Mouse (Mus musculus): ENCODE results near the gene Bank1. TPM values are rescaled to one million over a fixed set of nuclear protein-coding genes. Genes with fewer than 3 reads are reported as not detected.

Bank1 gene
- polyA plus RNA-seq, 1 experiment from 2014 or later, result 0.36 TPM

DNA sequence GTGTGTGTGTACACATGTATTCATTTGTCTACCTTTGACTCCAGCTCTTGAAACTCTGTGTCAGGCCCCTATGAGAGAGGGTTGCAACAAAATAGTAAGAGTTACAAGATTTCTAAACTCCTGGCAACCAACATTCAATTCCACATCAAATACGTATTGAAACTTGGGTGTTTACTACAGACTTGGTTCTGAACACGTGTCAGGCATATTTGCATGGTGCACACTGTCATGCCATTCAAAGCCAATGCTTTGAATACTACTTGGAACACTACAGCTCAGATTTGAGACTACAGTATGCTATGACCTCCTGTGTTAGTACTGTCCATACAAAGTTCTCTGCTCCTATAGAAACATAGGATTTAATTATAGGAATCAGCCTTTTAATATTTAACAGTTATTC lies 38.0 kb downstream of the Bank1 start:
- no peak overlapping the region for H3K4me2 ChIP-seq (ENCODE audit: low read length)
- no peaks in the 10 kb centered on the region for H3K9me3 ChIP-seq (ENCODE audit: control insufficient read depth, low read length)
- WGBS, result 88% methylated on average over 2 of the region's 2 CpGs
- no peak overlapping the region for H3K4me3 ChIP-seq (ENCODE audit: low read length)
- no peaks in the 10 kb centered on the region for H3K27me3 ChIP-seq (replicated peaks; ENCODE audit: control insufficient read depth, insufficient read depth, low read length)
- ATAC-seq, result no peak
- H3K27ac ChIP-seq (ENCODE audit: low read depth, low read length), result no peak overlapping the region
- H3K9ac ChIP-seq (ENCODE audit: low read depth, low read length), result no peak overlapping the region
- H3K4me1 ChIP-seq (ENCODE audit: control insufficient read depth, insufficient read depth, low read depth, low read length), result no peaks in the 10 kb centered on the region
- no peaks in the 10 kb centered on the region for H3K36me3 ChIP-seq (ENCODE audit: control insufficient read depth, insufficient read depth, low read length)

DNA sequence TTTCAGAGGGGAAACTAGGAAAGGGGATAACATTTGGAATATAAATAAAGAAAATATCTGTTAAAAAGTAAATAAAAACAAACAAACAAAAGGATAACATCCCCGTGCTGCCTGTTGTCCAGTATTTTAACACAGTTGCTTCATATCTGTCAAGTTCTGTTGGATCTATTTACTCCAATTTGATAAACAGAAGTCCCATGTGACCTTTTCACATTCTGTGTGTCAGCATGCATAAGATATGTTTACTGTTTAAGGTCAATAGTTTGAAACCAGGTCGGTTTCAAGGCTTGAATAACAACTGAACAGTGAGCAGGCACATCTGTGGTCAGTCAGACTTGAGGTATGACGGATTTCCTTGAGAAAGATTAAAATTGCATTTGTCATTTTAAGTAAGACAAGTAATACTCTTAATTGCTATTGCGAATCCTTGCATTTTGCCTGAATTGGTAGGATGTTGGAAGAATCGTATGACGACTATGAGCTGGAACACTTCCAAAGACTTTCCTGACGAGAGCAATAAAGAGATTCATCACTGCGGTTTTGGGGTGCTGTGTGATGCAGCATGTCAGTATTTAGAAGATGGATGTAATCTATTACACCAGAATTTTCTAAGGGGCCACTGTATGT lies 60.8 kb downstream of the Bank1 start:
- Histone ChIP-seq H3K27me3 (replicated peaks; ENCODE audit: control insufficient read depth, insufficient read depth, low read length) (no peaks in the 10 kb centered on the region), H3K9ac (ENCODE audit: low read depth, low read length) (no peak overlapping the region), H3K4me3 (ENCODE audit: low read length) (no peak overlapping the region), H3K4me1 (ENCODE audit: control insufficient read depth, insufficient read depth, low read depth, low read length) (no peaks in the 10 kb centered on the region), H3K36me3 (ENCODE audit: control insufficient read depth, insufficient read depth, low read length) (no peaks in the 10 kb centered on the region), H3K4me2 (ENCODE audit: low read length) (no peak overlapping the region), H3K9me3 (ENCODE audit: control insufficient read depth, low read length) (no peaks in the 10 kb centered on the region), H3K27ac (ENCODE audit: low read depth, low read length) (no peak overlapping the region)
- no peak for ATAC-seq
- WGBS, result 85% methylated on average over 8 of the region's 8 CpGs

DNA sequence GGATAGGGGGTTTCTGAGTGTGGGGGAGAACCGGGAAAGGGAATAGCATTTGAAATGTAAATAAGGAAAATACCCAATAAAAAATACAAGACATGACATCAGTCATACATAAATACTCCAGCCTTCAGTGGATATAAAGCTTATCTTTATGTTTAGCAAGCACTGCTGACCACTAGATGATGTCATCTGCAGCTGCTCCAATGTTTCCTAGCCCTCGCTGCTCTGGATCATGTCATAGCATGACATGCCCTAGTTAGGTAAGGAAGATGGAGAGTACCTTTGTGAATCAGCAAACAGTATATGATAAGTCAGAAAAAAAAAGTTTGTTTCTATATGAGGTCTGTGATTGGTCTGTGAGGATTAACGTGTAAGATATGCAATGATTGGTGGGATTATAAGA lies 68.1 kb downstream of the Bank1 start:
- Histone ChIP-seq H3K27me3 (replicated peaks; ENCODE audit: control insufficient read depth, insufficient read depth, low read length) (no peaks in the 10 kb centered on the region), H3K36me3 (ENCODE audit: control insufficient read depth, insufficient read depth, low read length) (no peaks in the 10 kb centered on the region), H3K4me3 (ENCODE audit: low read length) (no peak overlapping the region), H3K4me2 (ENCODE audit: low read length) (no peak overlapping the region), H3K9me3 (ENCODE audit: control insufficient read depth, low read length) (no peaks in the 10 kb centered on the region), H3K27ac (ENCODE audit: low read depth, low read length) (no peak overlapping the region), H3K9ac (ENCODE audit: low read depth, low read length) (no peak overlapping the region), H3K4me1 (ENCODE audit: control insufficient read depth, insufficient read depth, low read depth, low read length) (no peaks in the 10 kb centered on the region)
- no peak for ATAC-seq
- 93% methylated on average over 3 of the region's 3 CpGs for WGBS

DNA sequence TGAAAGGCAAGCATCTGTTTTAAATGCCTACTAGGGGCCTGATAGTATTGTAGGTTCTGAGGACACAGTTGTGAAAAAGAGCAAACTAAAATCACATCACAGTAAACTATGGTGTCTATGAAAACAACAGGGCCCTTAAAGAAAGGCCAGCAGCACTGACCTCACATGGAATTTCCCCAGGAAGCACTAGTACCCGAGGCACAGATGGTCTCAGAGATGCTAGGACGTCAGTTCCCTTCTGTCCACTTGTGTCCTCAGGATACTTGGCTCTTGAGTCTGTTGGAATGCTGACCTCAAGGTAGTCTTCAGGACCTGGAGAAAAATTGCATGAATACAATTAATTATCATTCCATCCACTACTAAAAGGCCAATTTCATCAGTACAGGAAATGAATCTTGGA lies 71.2 kb downstream of the Bank1 start:
- H3K9me3 ChIP-seq (ENCODE audit: control insufficient read depth, low read length), result no peaks in the 10 kb centered on the region
- no peak overlapping the region for H3K27ac ChIP-seq (ENCODE audit: low read depth, low read length)
- H3K4me1 ChIP-seq (ENCODE audit: control insufficient read depth, insufficient read depth, low read depth, low read length), result no peaks in the 10 kb centered on the region
- H3K9ac ChIP-seq (ENCODE audit: low read depth, low read length), result no peak overlapping the region
- no peak for ATAC-seq
- 71% methylated on average over 2 of the region's 2 CpGs for WGBS
- H3K4me3 ChIP-seq (ENCODE audit: low read length), result no peak overlapping the region
- no peaks in the 10 kb centered on the region for H3K36me3 ChIP-seq (ENCODE audit: control insufficient read depth, insufficient read depth, low read length)
- H3K27me3 ChIP-seq (replicated peaks; ENCODE audit: control insufficient read depth, insufficient read depth, low read length), result no peaks in the 10 kb centered on the region
- H3K4me2 ChIP-seq (ENCODE audit: low read length), result no peak overlapping the region

DNA sequence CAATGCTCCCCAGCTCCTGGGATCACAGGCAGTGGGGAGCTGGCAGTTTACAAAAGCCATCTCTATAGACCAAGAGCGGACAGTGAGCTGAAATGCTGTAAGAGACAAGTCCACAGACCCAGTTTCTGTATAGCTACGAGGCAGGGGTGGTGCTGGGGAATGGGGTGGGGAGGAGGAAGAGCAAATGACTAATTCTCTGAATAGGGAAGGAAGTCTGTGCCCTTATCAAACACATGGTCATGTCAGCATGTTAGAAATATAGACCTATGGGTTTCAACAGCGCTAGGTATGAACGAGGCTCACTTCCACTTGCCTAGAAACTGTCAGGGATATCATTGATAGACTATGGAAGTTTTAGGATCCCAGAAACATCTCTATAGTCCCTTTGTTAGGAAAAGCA lies 73.0 kb downstream of the Bank1 start:
- no peaks in the 10 kb centered on the region for H3K27me3 ChIP-seq (replicated peaks; ENCODE audit: control insufficient read depth, insufficient read depth, low read length)
- WGBS, result 84% methylated on average over 4 of the region's 4 CpGs
- H3K4me1 ChIP-seq (ENCODE audit: control insufficient read depth, insufficient read depth, low read depth, low read length), result no peaks in the 10 kb centered on the region
- H3K4me3 ChIP-seq (ENCODE audit: low read length), result no peak overlapping the region
- H3K9me3 ChIP-seq (ENCODE audit: control insufficient read depth, low read length), result no peaks in the 10 kb centered on the region
- H3K27ac ChIP-seq (ENCODE audit: low read depth, low read length), result no peak overlapping the region
- no peak overlapping the region for H3K9ac ChIP-seq (ENCODE audit: low read depth, low read length)
- no peak overlapping the region for H3K4me2 ChIP-seq (ENCODE audit: low read length)
- ATAC-seq, result no peak
- H3K36me3 ChIP-seq (ENCODE audit: control insufficient read depth, insufficient read depth, low read length), result no peaks in the 10 kb centered on the region

DNA sequence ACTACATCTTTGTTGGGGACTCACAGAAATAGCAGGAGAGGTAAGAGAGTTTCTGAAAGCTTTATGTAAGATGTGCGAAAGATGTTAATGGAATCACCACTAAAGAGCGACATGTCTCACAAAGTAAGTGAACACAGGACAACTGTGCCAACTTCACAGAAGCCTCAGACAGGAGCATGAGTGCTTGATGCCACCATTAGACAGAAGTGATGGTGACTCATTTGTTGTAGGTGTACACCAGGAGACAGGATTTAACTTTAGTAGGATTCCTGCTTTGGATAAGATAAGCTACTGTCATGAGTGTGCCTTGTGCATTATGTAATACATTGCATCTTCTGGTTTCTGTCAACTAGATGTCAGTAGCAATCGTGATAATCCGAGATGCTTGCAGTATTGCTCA lies 74.3 kb downstream of the Bank1 start:
- no peak for ATAC-seq
- Histone ChIP-seq H3K9me3 (ENCODE audit: control insufficient read depth, low read length) (no peaks in the 10 kb centered on the region), H3K27me3 (replicated peaks; ENCODE audit: control insufficient read depth, insufficient read depth, low read length) (no peaks in the 10 kb centered on the region), H3K4me2 (ENCODE audit: low read length) (no peak overlapping the region), H3K9ac (ENCODE audit: low read depth, low read length) (no peak overlapping the region), H3K4me3 (ENCODE audit: low read length) (no peak overlapping the region), H3K27ac (ENCODE audit: low read depth, low read length) (no peak overlapping the region), H3K36me3 (ENCODE audit: control insufficient read depth, insufficient read depth, low read length) (no peaks in the 10 kb centered on the region), H3K4me1 (ENCODE audit: control insufficient read depth, insufficient read depth, low read depth, low read length) (no peaks in the 10 kb centered on the region)
- 97% methylated on average over 4 of the region's 4 CpGs for WGBS

DNA sequence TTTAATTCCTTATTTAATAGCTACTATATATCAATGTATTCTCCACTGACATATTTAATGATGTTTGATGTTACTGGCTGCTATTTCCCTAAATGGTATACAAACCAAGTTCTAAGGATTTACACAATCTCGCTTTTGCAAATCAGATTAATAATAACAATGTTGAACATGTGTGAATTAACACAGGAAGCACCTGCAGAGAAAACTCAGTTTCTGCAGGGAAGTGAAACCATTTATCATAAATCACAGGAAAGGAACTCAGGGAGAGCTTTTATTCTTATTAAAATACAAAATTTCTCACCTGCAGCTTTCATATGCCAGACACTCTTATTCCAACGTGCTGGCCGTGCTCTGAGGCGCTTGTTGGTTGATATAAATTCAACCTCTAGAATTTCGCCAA lies 78.5 kb downstream of the Bank1 start:
- no peak for ATAC-seq
- Histone ChIP-seq H3K27ac (ENCODE audit: low read depth, low read length) (no peak overlapping the region), H3K36me3 (ENCODE audit: control insufficient read depth, insufficient read depth, low read length) (no peaks in the 10 kb centered on the region), H3K9me3 (ENCODE audit: control insufficient read depth, low read length) (no peaks in the 10 kb centered on the region), H3K27me3 (replicated peaks; ENCODE audit: control insufficient read depth, insufficient read depth, low read length) (no peaks in the 10 kb centered on the region), H3K9ac (ENCODE audit: low read depth, low read length) (no peak overlapping the region), H3K4me1 (ENCODE audit: control insufficient read depth, insufficient read depth, low read depth, low read length) (no peaks in the 10 kb centered on the region), H3K4me3 (ENCODE audit: low read length) (no peak overlapping the region), H3K4me2 (ENCODE audit: low read length) (no peak overlapping the region)
- 77% methylated on average over 5 of the region's 5 CpGs for WGBS

DNA sequence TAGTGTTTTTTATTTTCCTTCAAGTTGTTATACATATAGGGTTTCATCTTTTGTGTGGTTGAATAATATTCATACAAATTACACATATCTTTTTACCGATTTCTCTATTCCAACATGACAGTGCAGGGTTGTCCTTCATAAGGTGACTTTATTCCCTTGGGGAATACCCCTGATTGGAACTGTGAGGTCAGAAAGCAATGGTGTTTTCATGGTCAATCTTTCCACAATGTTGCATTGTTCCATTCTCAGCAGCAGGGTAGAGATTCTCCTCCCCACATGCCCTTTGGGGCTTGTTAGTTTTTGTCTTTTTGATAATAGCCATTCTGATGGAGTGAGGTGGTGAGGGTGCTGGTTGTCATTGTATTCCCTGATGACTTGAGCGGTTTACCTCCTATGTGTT lies 80.9 kb downstream of the Bank1 start:
- H3K27me3 ChIP-seq (replicated peaks; ENCODE audit: control insufficient read depth, insufficient read depth, low read length), result no peaks in the 10 kb centered on the region
- 28% methylated on average over 2 of the region's 2 CpGs for WGBS
- no peaks in the 10 kb centered on the region for H3K4me1 ChIP-seq (ENCODE audit: control insufficient read depth, insufficient read depth, low read depth, low read length)

DNA sequence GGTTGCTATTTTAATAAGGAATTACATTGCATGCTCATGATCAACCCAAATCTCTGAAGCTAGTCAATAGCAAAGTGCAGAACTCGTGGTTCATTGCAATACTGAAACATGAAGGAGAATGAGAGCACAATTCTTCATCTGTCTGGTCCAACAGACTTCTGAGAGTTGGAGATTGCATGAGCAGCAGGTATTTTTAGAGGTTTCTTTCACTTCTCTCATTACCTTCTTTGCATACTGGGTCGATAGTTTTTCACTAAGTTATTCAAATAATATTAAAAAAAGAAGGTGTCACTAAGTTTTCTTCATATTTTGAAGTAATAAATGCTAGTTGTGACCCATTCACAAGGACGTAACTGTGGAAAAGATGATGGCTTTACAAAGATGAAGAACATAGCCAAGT lies 87.1 kb downstream of the Bank1 start:
- H3K4me3 ChIP-seq (ENCODE audit: low read length), result no peak overlapping the region
- 88% methylated on average over 3 of the region's 3 CpGs for WGBS
- no peak for ATAC-seq

More for the DNA sequence above, 80.9 kb downstream of the Bank1 start:
- Histone ChIP-seq H3K27ac (ENCODE audit: low read depth, low read length) (no peak overlapping the region), H3K36me3 (ENCODE audit: control insufficient read depth, insufficient read depth, low read length) (no peaks in the 10 kb centered on the region), H3K4me2 (ENCODE audit: low read length) (no peak overlapping the region), H3K9me3 (ENCODE audit: control insufficient read depth, low read length) (no peaks in the 10 kb centered on the region), H3K9ac (ENCODE audit: low read depth, low read length) (no peak overlapping the region), H3K4me3 (ENCODE audit: low read length) (no peak overlapping the region)
- no peak for ATAC-seq

DNA sequence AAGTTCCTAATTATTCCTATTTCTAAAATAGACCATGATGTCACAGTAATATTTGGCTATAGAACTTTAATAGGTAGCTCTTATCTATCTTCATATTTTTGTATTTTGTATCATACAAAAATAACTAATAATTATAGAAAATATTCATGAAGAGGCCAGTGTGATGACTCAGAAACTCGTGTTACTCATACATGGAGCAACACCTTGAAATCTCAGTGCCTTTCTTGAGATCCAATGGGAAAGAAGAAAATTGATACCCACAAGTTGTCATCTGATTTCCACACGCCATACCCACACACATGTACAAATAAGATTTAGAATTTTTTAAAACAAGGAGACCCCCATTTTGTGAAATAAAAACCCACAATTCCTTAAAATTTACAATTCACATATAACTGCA lies 92.4 kb downstream of the Bank1 start:
- no peaks in the 10 kb centered on the region for H3K4me1 ChIP-seq (ENCODE audit: control insufficient read depth, insufficient read depth, low read depth, low read length)
- H3K4me3 ChIP-seq (ENCODE audit: low read length), result no peak overlapping the region
- H3K36me3 ChIP-seq (ENCODE audit: control insufficient read depth, insufficient read depth, low read length), result no peaks in the 10 kb centered on the region
- H3K9me3 ChIP-seq (ENCODE audit: control insufficient read depth, low read length), result no peaks in the 10 kb centered on the region
- H3K27ac ChIP-seq (ENCODE audit: low read depth, low read length), result no peak overlapping the region
- H3K4me2 ChIP-seq (ENCODE audit: low read length), result no peak overlapping the region
- no peak for ATAC-seq
- 77% methylated on average over 2 of the region's 2 CpGs for WGBS
- no peak overlapping the region for H3K9ac ChIP-seq (ENCODE audit: low read depth, low read length)
- H3K27me3 ChIP-seq (replicated peaks; ENCODE audit: control insufficient read depth, insufficient read depth, low read length), result no peaks in the 10 kb centered on the region

More for the DNA sequence above, 87.1 kb downstream of the Bank1 start:
- H3K36me3 ChIP-seq (ENCODE audit: control insufficient read depth, insufficient read depth, low read length), result no peaks in the 10 kb centered on the region
- H3K9ac ChIP-seq (ENCODE audit: low read depth, low read length), result no peak overlapping the region
- no peaks in the 10 kb centered on the region for H3K27me3 ChIP-seq (replicated peaks; ENCODE audit: control insufficient read depth, insufficient read depth, low read length)
- no peaks in the 10 kb centered on the region for H3K9me3 ChIP-seq (ENCODE audit: control insufficient read depth, low read length)
- H3K27ac ChIP-seq (ENCODE audit: low read depth, low read length), result no peak overlapping the region
- H3K4me1 ChIP-seq (ENCODE audit: control insufficient read depth, insufficient read depth, low read depth, low read length), result no peaks in the 10 kb centered on the region
- H3K4me2 ChIP-seq (ENCODE audit: low read length), result no peak overlapping the region
